Mouse (Mus musculus): Measurements from ENCODE around the gene Ap3s2. TPM values are rescaled to one million over a fixed set of nuclear protein-coding genes. Genes with fewer than 3 reads are reported as not detected.

Ap3s2 gene
- polyA plus RNA-seq, 1 experiment from 2014 or later: 50.5 TPM

- H3K9me3 ChIP-seq (replicated peaks; ENCODE audit: control insufficient read depth, low read length): no peaks in the 10 kb centered on the region
- no peak overlapping the region for H3K4me3 ChIP-seq (ENCODE audit: low read depth, low read length)
- no peak for ATAC-seq
- H3K4me2 ChIP-seq (ENCODE audit: low read length): no peak overlapping the region
- H3K9ac ChIP-seq (ENCODE audit: low read length): no peak overlapping the region
- H3K27ac ChIP-seq (ENCODE audit: low read depth, low read length): no peak overlapping the region
- no peak for DNase-seq (ENCODE audit: low spot score)
- H3K36me3 ChIP-seq (ENCODE audit: control insufficient read depth, insufficient read depth, low read length): no peaks in the 10 kb centered on the region
- 64% methylated on average over 2 of the region's 2 CpGs for WGBS
- no peaks in the 10 kb centered on the region for H3K4me1 ChIP-seq (ENCODE audit: control insufficient read depth, insufficient read depth, low read length)
- H3K27me3 ChIP-seq (replicated peaks; ENCODE audit: control insufficient read depth, insufficient read depth, low read length): no peaks in the 10 kb centered on the region
Measured at GRCm38 (mm10) chr7:79837247-79837646, 83.2 kb downstream of the Ap3s2 start.

- DNase-seq (ENCODE audit: low spot score) (no peak), ATAC-seq (no peak)
- Histone ChIP-seq H3K4me2 (ENCODE audit: low read length) (no peak overlapping the region), H3K9me3 (replicated peaks; ENCODE audit: control insufficient read depth, low read length) (no peaks in the 10 kb centered on the region), H3K9ac (ENCODE audit: low read length) (no peak overlapping the region), H3K4me1 (ENCODE audit: control insufficient read depth, insufficient read depth, low read length) (no peaks in the 10 kb centered on the region), H3K27me3 (replicated peaks; ENCODE audit: control insufficient read depth, insufficient read depth, low read length) (no peaks in the 10 kb centered on the region), H3K4me3 (ENCODE audit: low read depth, low read length) (no peak overlapping the region), H3K27ac (ENCODE audit: low read depth, low read length) (no peak overlapping the region), H3K36me3 (ENCODE audit: control insufficient read depth, insufficient read depth, low read length) (no peaks in the 10 kb centered on the region)
- WGBS: 97% methylated on average over 6 of the region's 6 CpGs
Measured at GRCm38 (mm10) chr7:79835196-79835595, 85.3 kb downstream of the Ap3s2 start.

- no peak overlapping the region for H3K27ac ChIP-seq (ENCODE audit: low read depth, low read length)
- no peaks in the 10 kb centered on the region for H3K4me1 ChIP-seq (ENCODE audit: control insufficient read depth, insufficient read depth, low read length)
- H3K27me3 ChIP-seq (replicated peaks; ENCODE audit: control insufficient read depth, insufficient read depth, low read length): no peaks in the 10 kb centered on the region
- no peak overlapping the region for H3K4me3 ChIP-seq (ENCODE audit: low read depth, low read length)
- H3K36me3 ChIP-seq (ENCODE audit: control insufficient read depth, insufficient read depth, low read length): no peaks in the 10 kb centered on the region
- H3K4me2 ChIP-seq (ENCODE audit: low read length): no peak overlapping the region
- H3K9ac ChIP-seq (ENCODE audit: low read length): no peak overlapping the region
- ATAC-seq (no peak), DNase-seq (ENCODE audit: low spot score) (no peak)
- no peaks in the 10 kb centered on the region for H3K9me3 ChIP-seq (replicated peaks; ENCODE audit: control insufficient read depth, low read length)
Measured at GRCm38 (mm10) chr7:79832980-79833379, 87.5 kb downstream of the Ap3s2 start.

- Histone ChIP-seq H3K27me3 (replicated peaks; ENCODE audit: control insufficient read depth, insufficient read depth, low read length) (no peaks in the 10 kb centered on the region), H3K9ac (ENCODE audit: low read length) (no peak overlapping the region), H3K4me1 (ENCODE audit: control insufficient read depth, insufficient read depth, low read length) (no peaks in the 10 kb centered on the region), H3K4me3 (ENCODE audit: low read depth, low read length) (no peak overlapping the region), H3K36me3 (ENCODE audit: control insufficient read depth, insufficient read depth, low read length) (no peaks in the 10 kb centered on the region), H3K27ac (ENCODE audit: low read depth, low read length) (no peak overlapping the region), H3K9me3 (replicated peaks; ENCODE audit: control insufficient read depth, low read length) (no peaks in the 10 kb centered on the region), H3K4me2 (ENCODE audit: low read length) (no peak overlapping the region)
- 75% methylated on average over 6 of the region's 6 CpGs for WGBS
- DNase-seq (ENCODE audit: low spot score) (no peak), ATAC-seq (no peak)
Measured at GRCm38 (mm10) chr7:79831585-79831984, 88.9 kb downstream of the Ap3s2 start.

- no peak overlapping the region for H3K9ac ChIP-seq (ENCODE audit: low read length)
- no peaks in the 10 kb centered on the region for H3K27me3 ChIP-seq (replicated peaks; ENCODE audit: control insufficient read depth, insufficient read depth, low read length)
- no peak for DNase-seq (ENCODE audit: low spot score)
- H3K9me3 ChIP-seq (replicated peaks; ENCODE audit: control insufficient read depth, low read length): no peaks in the 10 kb centered on the region
- H3K4me1 ChIP-seq (ENCODE audit: control insufficient read depth, insufficient read depth, low read length): no peaks in the 10 kb centered on the region
- WGBS: 81% methylated on average over 6 of the region's 6 CpGs
- no peak overlapping the region for H3K27ac ChIP-seq (ENCODE audit: low read depth, low read length)
- ATAC-seq: no peak
- H3K4me3 ChIP-seq (ENCODE audit: low read depth, low read length): no peak overlapping the region
- H3K36me3 ChIP-seq (ENCODE audit: control insufficient read depth, insufficient read depth, low read length): no peaks in the 10 kb centered on the region
- H3K4me2 ChIP-seq (ENCODE audit: low read length): no peak overlapping the region
Measured at GRCm38 (mm10) chr7:79831145-79831544, 89.3 kb downstream of the Ap3s2 start.

- H3K27ac ChIP-seq (ENCODE audit: low read depth, low read length): no peak overlapping the region
- no peak overlapping the region for H3K9ac ChIP-seq (ENCODE audit: low read length)
- ATAC-seq: no peak
- H3K9me3 ChIP-seq (replicated peaks; ENCODE audit: control insufficient read depth, low read length): no peaks in the 10 kb centered on the region
- H3K4me2 ChIP-seq (ENCODE audit: low read length): no peak overlapping the region
- no peaks in the 10 kb centered on the region for H3K4me1 ChIP-seq (ENCODE audit: control insufficient read depth, insufficient read depth, low read length)
- no peaks in the 10 kb centered on the region for H3K27me3 ChIP-seq (replicated peaks; ENCODE audit: control insufficient read depth, insufficient read depth, low read length)
- H3K36me3 ChIP-seq (ENCODE audit: control insufficient read depth, insufficient read depth, low read length): no peaks in the 10 kb centered on the region
- no peak for DNase-seq (ENCODE audit: low spot score)
- 75% methylated on average over 3 of the region's 3 CpGs for WGBS
- H3K4me3 ChIP-seq (ENCODE audit: low read depth, low read length): no peak overlapping the region
Measured at GRCm38 (mm10) chr7:79828341-79828740, 92.1 kb downstream of the Ap3s2 start.

Small RNAs within 50 kb of the gene (microRNA-seq; reads per million reads assigned to microRNA genes)
- gene Gm24541: not detected

Other genes with a start within 250 kb of the Ap3s2 start
- gene Kif7, start 204.9 kb downstream of the Ap3s2 start, polyA plus RNA-seq (2014; fragmentation: Nextera tagmentation; extraction: Ambion mirVana): 1.9 and 2.5 TPM in 2 replicates
- gene Plin1, start 187.7 kb downstream of the Ap3s2 start, polyA plus RNA-seq (2014; fragmentation: Nextera tagmentation; extraction: Ambion mirVana): not detected in 2 replicates
- 15.1 and 16.7 TPM in 2 replicates for gene Pex11a, start 177.5 kb downstream of the Ap3s2 start, polyA plus RNA-seq (2014; fragmentation: Nextera tagmentation; extraction: Ambion mirVana)
- 0.46 and 0.52 TPM in 2 replicates for gene Wdr93, start 177.5 kb downstream of the Ap3s2 start, polyA plus RNA-seq (2014; fragmentation: Nextera tagmentation; extraction: Ambion mirVana)
- not detected in 2 replicates for gene Mesp1, start 126.9 kb downstream of the Ap3s2 start, polyA plus RNA-seq (2014; fragmentation: Nextera tagmentation; extraction: Ambion mirVana)
- 1.9 and 2.2 TPM in 2 replicates for gene Mesp2, start 109.9 kb downstream of the Ap3s2 start, polyA plus RNA-seq (2014; fragmentation: Nextera tagmentation; extraction: Ambion mirVana)
- gene Anpep, start 59.6 kb downstream of the Ap3s2 start, polyA plus RNA-seq (2014; fragmentation: Nextera tagmentation; extraction: Ambion mirVana): 2.7 and 4.2 TPM in 2 replicates
- 16.0 and 17.3 TPM in 2 replicates for gene Arpin, start 14.7 kb upstream of the Ap3s2 start, polyA plus RNA-seq (2014; fragmentation: Nextera tagmentation; extraction: Ambion mirVana)
- 17.6 and 18.3 TPM in 2 replicates for gene Zfp710, start 104.2 kb upstream of the Ap3s2 start, polyA plus RNA-seq (2014; fragmentation: Nextera tagmentation; extraction: Ambion mirVana)
- gene Idh2, start 194.7 kb upstream of the Ap3s2 start, polyA plus RNA-seq (2014; fragmentation: Nextera tagmentation; extraction: Ambion mirVana): 315 and 338 TPM in 2 replicates

All from forebrain, embryonic 14.5 days (tissue).